Mouse (Mus musculus) mesoderm, embryonic 11.5 days (tissue): Measurements from ENCODE around the gene Allc.
A peak's percentile ranks its signal among the peaks of the same experiment; 100 is the strongest.

Source experiments
- DNase-seq: peaks from one replicate; pipeline ENCODE4 v3.0.0-alpha.2; 2012; ENCODE audit warnings: low read depth, low spot score

Allc gene

DNA sequence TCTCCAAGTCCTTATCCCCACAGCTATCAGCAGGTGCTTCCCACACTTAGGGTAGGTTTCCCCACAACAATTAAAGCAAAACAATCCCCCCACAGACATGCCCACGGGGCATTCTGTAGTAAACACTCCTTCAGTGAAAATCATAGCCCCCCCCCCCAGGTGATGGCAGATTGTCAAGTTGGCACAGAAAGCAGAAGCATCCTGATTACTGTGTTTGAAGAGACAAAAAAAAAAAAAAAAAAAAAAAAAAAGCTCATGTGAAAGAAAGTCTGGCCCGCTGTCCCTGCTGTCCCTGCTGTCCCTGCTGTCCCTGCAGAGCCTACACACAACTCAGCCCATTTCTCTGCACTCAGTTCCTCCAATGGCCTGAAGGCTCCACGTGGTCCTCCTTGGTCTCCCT lies 1.7 kb upstream of the Allc start:
- DNase-seq = no peak

DNA sequence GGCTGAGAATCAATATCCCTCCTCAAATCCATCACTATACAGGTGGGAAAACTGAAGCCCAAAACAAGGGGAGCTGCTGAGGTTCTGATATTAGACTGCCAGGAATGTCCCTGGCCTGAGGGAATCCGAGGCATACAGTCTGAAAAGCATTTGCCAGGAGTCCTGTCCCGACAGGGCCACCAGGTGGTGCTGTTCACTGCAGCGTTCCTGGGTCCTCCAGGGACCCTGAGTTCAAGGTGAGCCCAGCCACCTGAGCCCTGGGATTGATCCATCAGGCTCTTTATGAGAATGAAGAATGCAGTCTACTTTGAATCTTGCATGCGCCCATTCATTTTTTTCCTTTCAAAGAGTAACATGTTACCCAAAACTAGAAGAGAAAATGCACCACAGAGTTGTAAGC lies 3.2 kb downstream of the Allc start:
- peak; percentile 39 for DNase-seq

DNA sequence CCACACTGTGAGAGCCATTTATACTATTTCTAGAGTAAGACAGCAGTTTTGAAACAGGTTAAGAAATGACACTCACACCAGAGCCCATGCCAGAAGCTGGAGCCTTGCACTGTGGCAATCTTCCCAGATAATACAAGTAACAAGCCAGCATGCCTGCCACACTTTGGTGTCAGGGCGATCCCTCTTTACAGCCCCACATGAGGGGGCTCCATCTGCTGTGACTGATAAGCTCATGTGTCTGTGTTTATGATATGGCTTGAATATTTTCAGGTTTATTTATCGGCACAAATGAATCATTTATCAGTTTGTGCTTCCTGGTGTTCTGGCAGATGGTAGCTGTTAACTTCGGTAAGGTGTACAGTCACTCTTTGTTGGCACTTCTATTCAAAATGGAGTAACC lies 4.2 kb downstream of the Allc start:
- DNase-seq = no peak

DNA sequence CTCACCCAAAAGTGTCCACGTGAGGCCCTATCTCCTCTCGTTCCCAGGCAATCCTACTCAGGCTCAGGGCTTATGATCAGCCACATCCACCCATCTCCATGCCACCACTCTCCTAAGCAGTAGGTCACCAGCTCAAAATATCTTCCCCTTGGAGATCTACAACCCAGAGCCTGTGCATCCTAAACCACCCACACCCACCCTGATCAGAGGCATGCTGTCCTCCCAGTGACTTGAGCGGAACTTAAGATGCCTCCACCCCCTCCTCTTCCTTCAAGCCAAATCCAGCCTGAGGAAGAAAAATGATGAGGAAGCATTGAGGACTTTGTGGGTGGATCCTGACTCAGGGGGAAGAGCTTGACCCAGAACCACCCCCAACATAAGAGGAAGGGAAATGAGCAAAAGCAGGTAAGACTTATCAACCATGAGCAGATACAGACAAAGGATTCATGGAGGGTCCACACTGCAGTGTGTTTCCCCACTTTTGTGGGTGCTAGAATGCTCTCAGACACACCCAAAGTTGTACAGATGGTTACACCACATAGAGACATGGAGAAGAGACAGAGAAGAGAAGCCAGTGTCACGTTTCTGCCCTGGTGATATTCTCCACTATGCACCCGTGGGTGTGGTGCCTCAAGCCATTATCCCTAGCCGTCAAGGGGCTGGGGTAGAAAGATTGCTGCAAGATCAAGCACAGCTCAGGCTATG lies 6.8 kb downstream of the Allc start:
- DNase-seq = no peak

DNA sequence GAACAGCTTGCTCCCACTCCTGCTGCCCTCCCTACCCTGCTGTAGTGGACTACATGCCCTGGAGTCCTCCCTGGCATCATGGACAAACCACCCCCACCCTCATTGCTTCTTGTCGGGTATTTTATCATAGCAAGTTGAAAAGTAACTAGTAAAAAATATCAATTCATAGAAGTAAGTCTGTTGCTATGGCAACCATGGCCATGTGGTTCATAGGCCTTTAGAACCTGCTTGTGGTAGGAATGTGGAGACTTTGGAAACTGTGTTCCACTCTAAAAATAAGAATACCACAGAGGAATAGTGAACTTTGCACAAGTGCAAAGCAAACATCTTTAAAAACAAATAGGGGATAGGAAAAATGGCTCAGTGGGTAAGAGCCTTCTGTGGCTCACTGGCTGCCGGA lies 10.1 kb downstream of the Allc start:
- DNase-seq = no peak

DNA sequence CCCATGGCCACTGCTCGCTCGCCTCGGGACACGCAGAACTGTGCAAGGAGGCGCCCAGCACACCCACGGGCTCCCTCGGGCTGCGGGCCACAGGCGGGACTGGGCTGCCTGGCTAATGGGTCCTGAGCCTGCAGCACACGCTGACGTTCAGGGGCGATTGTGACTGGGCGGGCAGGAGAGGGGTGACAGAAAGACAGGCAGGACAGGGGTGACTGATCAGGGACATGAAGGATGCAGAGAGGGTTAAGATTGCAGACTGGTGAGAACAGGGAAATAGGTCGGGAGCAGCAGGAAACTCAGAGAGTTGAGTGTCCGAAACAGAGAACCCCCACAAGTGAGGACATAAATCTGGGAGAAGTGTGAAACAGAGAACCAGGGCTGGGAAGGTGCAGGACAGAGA lies 30.0 kb downstream of the Allc start, which contains the start of gene Dcdc2c:
TSS of gene Dcdc2c (minus strand) at position 101 of the 400 bp plus-strand sequence.
- no peak for DNase-seq

DNA sequence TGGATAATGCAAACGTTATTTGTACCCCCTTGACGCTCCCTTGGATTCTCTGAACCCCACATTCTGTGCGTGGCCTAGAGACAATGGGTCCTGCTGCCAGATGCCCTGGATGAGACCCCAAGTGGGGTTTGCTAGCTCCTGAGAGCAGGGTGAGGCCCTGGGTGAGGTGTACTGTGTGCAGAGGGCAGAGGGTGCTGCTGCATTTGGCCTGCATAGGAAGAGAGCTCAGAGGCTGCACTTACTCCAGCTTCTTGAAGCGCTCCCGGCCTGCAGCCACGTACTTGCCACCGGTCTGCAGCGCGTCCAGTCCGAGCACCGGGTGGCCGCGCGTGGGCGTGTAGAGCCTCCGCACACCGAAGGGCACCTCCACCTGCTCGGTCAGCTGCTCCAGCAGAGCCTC lies 30.5 kb downstream of the Allc start:
- no peak for DNase-seq

DNA sequence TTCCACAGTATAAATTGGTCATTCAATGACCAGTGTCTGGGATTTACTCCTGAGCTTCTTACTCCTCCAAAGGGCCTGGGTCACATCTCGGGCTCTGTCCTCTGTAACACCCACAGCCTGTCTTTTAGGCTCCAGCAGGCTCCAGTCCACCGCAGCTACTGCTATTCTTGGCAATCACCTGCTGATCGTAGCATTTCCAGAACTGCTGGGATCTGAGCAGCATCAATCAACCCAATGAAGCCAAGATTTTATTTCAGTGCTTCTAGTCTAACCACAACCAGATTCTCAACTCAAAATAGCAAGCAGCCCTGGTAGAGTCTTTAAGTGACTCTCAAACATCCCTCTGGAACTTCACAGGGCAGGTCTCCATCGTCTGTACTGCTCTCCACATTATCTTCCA lies 33.4 kb downstream of the Allc start:
- DNase-seq = no peak

DNA sequence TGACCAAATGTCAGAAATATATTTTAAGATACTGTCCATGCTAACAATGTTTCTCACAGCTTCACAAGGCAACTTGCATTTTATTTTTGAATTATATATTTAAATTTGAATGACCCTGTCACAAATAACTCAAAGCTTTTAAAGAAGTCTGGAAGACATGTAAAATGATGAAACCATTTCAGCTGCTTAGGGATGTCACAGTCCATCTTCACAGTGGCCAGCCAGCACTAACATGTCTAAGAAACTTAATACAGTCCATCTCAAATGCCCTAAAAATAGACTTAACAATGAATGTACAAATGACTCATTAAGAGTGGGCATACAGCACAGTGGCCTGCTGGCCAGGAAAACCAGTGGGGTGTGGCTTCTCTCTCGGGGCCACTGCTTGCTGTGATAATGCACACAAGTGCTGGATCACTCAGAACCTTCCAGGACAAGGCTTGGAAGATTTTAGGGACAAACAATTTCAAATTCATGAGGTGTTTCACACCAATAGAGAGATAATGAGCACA lies 68.0 kb downstream of the Allc start:
- no peak for DNase-seq

DNA sequence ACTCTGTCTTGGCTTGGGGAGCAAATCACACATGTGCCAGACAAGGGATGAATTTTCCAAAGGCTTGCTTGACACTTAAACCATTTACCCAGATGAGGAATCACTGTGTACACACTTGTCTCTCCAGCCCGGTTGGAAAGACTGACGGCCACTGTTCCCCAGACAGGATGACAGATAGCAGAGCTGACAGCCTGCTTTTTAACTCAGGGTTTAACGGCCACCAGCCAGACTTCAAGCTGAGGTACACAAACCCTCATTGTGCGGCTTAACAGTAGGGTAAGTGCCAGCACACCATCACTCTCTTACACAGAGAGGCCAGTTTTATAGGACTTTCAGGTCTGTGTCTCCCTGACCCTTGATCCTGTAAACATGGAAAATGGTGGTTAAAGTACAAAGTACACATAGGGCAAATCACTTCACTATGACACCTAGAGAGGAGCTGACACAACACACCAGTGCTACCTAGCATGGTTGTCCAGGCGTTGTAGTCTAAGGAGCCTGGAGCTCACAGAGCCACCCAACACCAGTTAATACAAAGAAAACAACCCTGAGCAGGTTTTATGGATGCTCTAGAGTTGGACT lies 72.5 kb downstream of the Allc start:
- DNase-seq = peak; percentile 51
